Mouse (Mus musculus) liver, embryonic 14.5 days (tissue): ENCODE measurements around the gene Olfr374.

Source experiments
- CTCF ChIP-seq: IDR thresholded peaks from 2 replicates; pipeline ENCODE4 v1.5.1; 2016; ENCODE audit warnings: antibody characterized with exemption, low read depth, control low read depth
- EP300 ChIP-seq: IDR thresholded peaks from 2 replicates; pipeline ENCODE4 v1.6.1; 2016; ENCODE audit warnings: antibody characterized with exemption, low read depth

GRCm38 (mm10) chr8:72118616-72119015 is 11.8 kb downstream of the Olfr374 start:
- TF ChIP-seq EP300, result no peak
- TF ChIP-seq CTCF, result no peak
